Mouse (Mus musculus) intestine, postnatal 0 days (tissue): ENCODE measurements around the gene Duxf3. TPM values are rescaled to one million over a fixed set of nuclear protein-coding genes. Genes with fewer than 3 reads are reported as not detected.
"Not testable (repeated sequence)": the region's sequence is repeated elsewhere in the genome, so short reads cannot be mapped to it uniquely, and the experiment has no call there.

Source experiments
- ATAC-seq: fragments of 200-750 bp; cut with Nextera tagmentation; 2 replicates; pipeline ENCODE4 v1.8.0; 2017; ENCODE audit warnings: mild to moderate bottlenecking, moderate TSS enrichment, moderate library complexity
- H3K27ac ChIP-seq: fragments of 300-500 bp; sonication (generic); 2 replicates; pipeline ENCODE4 v1.5.1; 2014; ENCODE audit warnings: mild to moderate bottlenecking, low read depth, low read length, moderate library complexity
- H3K27me3 ChIP-seq: fragments of 300-500 bp; sonication (generic); replicated peaks from 2 replicates; pipeline ENCODE4 v1.6.1; 2014; ENCODE audit warnings: low read length, mixed read lengths; ENCODE audit not compliant: control insufficient read depth, insufficient read depth
- H3K36me3 ChIP-seq: fragments of 300-500 bp; sonication (generic); 2 replicates; pipeline ENCODE4 v1.6.1; 2014; ENCODE audit warnings: mild to moderate bottlenecking, moderate library complexity; ENCODE audit not compliant: control insufficient read depth, insufficient read depth
- H3K4me1 ChIP-seq: fragments of 300-500 bp; sonication (generic); replicated peaks from 2 replicates; pipeline ENCODE4 v1.6.1; 2014; ENCODE audit warnings: antibody characterized with exemption, low read length, mixed read lengths; ENCODE audit not compliant: control insufficient read depth, insufficient read depth
- H3K4me2 ChIP-seq: fragments of 300-500 bp; sonication (generic); replicated peaks from 2 replicates; pipeline ENCODE4 v1.6.1; 2014; ENCODE audit warnings: low read depth, mild to moderate bottlenecking, moderate library complexity
- H3K4me3 ChIP-seq: fragments of 300-500 bp; sonication (generic); 2 replicates; pipeline ENCODE4 v1.5.1; 2014; ENCODE audit warnings: low read depth, low read length
- H3K9ac ChIP-seq: fragments of 300-500 bp; sonication (generic); 2 replicates; pipeline ENCODE4 v1.6.1; 2014; ENCODE audit warnings: mild to moderate bottlenecking, low read depth, low read length
- H3K9me3 ChIP-seq: fragments of 300-500 bp; sonication (generic); 2 replicates; pipeline ENCODE4 v1.6.1; 2016; ENCODE audit warnings: mixed run types; ENCODE audit not compliant: control insufficient read depth
- CTCF ChIP-seq: sonication (generic); IDR thresholded peaks from 2 replicates; pipeline ENCODE4 v1.5.1; 2016; ENCODE audit warnings: low read depth, mild to moderate bottlenecking, control low read depth, antibody characterized with exemption, moderate library complexity
- WGBS: fragments of 180-500 bp; shearing (Covaris S2); extraction: QIAGEN DNeasy Blood & Tissue Kit; methylation state at CpG from one replicate; pipeline ENCODE4 v1.1.7; 2014; 5-methylcytosine and 5-hydroxymethylcytosine counted together
- polyA plus RNA-seq: library from polyadenylated mRNA; unstranded; fragments of >200 nt; fragmentation: Nextera tagmentation; extraction: Ambion mirVana; gene quantifications from 2 replicates; pipeline ENCODE4 v1.2.1, GENCODE M21; 2015

Duxf3 gene
- polyA plus RNA-seq, 1 experiment from 2014 or later = not detected

- peaks cover under 1% of the 10 kb centered on the region; the same call in 1 of the 2 replicates for H3K4me1 ChIP-seq
- no peak overlapping the region for H3K4me3 ChIP-seq
- ATAC-seq = no peak
- no peaks in the 10 kb centered on the region for H3K9me3 ChIP-seq
- H3K4me2 ChIP-seq = no peak overlapping the region
- TF ChIP-seq CTCF = peak; percentile 54
- no peaks in the 10 kb centered on the region for H3K36me3 ChIP-seq
- no peak overlapping the region for H3K9ac ChIP-seq
- 52% methylated on average over 1 of the region's 1 CpGs for WGBS
- H3K27ac ChIP-seq = no peak overlapping the region
- no peaks in the 10 kb centered on the region for H3K27me3 ChIP-seq
Measured at GRCm38 (mm10) chr10:58249535-58249934, 17.1 kb upstream of the Duxf3 start.

- H3K4me1 ChIP-seq, H3K27ac ChIP-seq, H3K4me2 ChIP-seq, H3K9ac ChIP-seq, H3K27me3 ChIP-seq, H3K4me3 ChIP-seq, H3K36me3 ChIP-seq, H3K9me3 ChIP-seq: not testable (repeated sequence)
- ATAC-seq = peak; percentile 83
- WGBS = 85% methylated on average over 7 of the region's 8 CpGs
Measured at GRCm38 (mm10) chr10:58238984-58239740, 6.7 kb upstream of the Duxf3 start.

GRCm38 (mm10) chr10:58236613-58237012 lies 4.1 kb upstream of the Duxf3 start, which contains the start of gene Gm4981:
TSS of gene Gm4981 (minus strand) at chr10:58236701.
- Histone ChIP-seq H3K27me3 (no peaks in the 10 kb centered on the region), H3K4me3 (no peak within 1 kb of the TSS), H3K9me3 (peaks cover 18% of the 10 kb centered on the region), H3K9ac (no peak within 1 kb of the TSS), H3K4me2 (no peak within 1 kb of the TSS), H3K27ac (no peak within 1 kb of the TSS), H3K36me3 (no peaks in the 10 kb centered on the region), H3K4me1 (no peaks in the 10 kb centered on the region)
- TF ChIP-seq CTCF = no peak
- no peak for ATAC-seq
- WGBS = 87% methylated on average over 10 of the region's 10 CpGs

- H3K4me3 ChIP-seq, H3K9ac ChIP-seq, ATAC-seq, H3K27ac ChIP-seq, H3K4me1 ChIP-seq, H3K27me3 ChIP-seq, H3K4me2 ChIP-seq, H3K36me3 ChIP-seq: not testable (repeated sequence)
- 80% methylated on average over 4 of the region's 4 CpGs for WGBS
- H3K9me3 ChIP-seq = peaks cover 19% of the 10 kb centered on the region
Measured at GRCm38 (mm10) chr10:58234985-58235384, 2.5 kb upstream of the Duxf3 start.

- not testable (repeated sequence) for ATAC-seq, H3K4me1 ChIP-seq, H3K9ac ChIP-seq
Measured at GRCm38 (mm10) chr10:58233740-58234121, 1.3 kb upstream of the Duxf3 start.

GRCm38 (mm10) chr10:58233054-58233739 lies 722 bp upstream of the Duxf3 start:
- not testable (repeated sequence) for H3K4me2 ChIP-seq, H3K4me1 ChIP-seq, H3K9ac ChIP-seq, H3K4me3 ChIP-seq, H3K36me3 ChIP-seq, H3K27me3 ChIP-seq, H3K27ac ChIP-seq
- H3K9me3 ChIP-seq = peaks cover 15% of the 10 kb centered on the region
- ATAC-seq = peak; percentile 42
- WGBS = 83% methylated on average over 9 of the region's 10 CpGs

More at GRCm38 (mm10) chr10:58233740-58234121, 1.3 kb upstream of the Duxf3 start:
- H3K4me2 ChIP-seq, H3K4me3 ChIP-seq, H3K27me3 ChIP-seq, H3K27ac ChIP-seq, H3K36me3 ChIP-seq: not testable (repeated sequence)
- H3K9me3 ChIP-seq = peaks cover 15% of the 10 kb centered on the region

GRCm38 (mm10) chr10:58231779-58232640 lies 465 bp downstream of the Duxf3 start:
- not testable (repeated sequence) for H3K4me1 ChIP-seq, H3K9ac ChIP-seq, H3K4me2 ChIP-seq, H3K27ac ChIP-seq, H3K27me3 ChIP-seq, H3K4me3 ChIP-seq, H3K36me3 ChIP-seq
- WGBS = 87% methylated on average over 31 of the region's 35 CpGs
- peaks cover 11% of the 10 kb centered on the region for H3K9me3 ChIP-seq
- peak; percentile 67 for ATAC-seq

GRCm38 (mm10) chr10:58231088-58231487 lies 1.4 kb downstream of the Duxf3 start:
- not testable (repeated sequence) for H3K27me3 ChIP-seq, H3K4me2 ChIP-seq, H3K4me1 ChIP-seq, H3K9ac ChIP-seq, H3K27ac ChIP-seq, H3K36me3 ChIP-seq, H3K4me3 ChIP-seq
- WGBS = 83% methylated on average over 5 of the region's 7 CpGs
- peak; percentile 29 for ATAC-seq
- peaks cover 11% of the 10 kb centered on the region for H3K9me3 ChIP-seq
